Mouse (Mus musculus) testis, adult 2 months (tissue): ENCODE data around the gene Hexim2.

Experiments
- CTCF ChIP-seq: fragments of 200-500 bp; IDR thresholded peaks from 2 replicates; pipeline ENCODE4 v1.5.1; 2012; ENCODE audit warnings: low read depth, mild to moderate bottlenecking, inconsistent platforms, low read length, moderate library complexity; ENCODE audit not compliant: control insufficient read depth, insufficient read depth, insufficient replicate concordance
- POLR2A ChIP-seq: fragments of 200-500 bp; IDR thresholded peaks from 2 replicates; pipeline ENCODE4 v1.6.1; 2012; ENCODE audit warnings: low read depth, mild to moderate bottlenecking, inconsistent platforms, low read length, moderate library complexity; ENCODE audit not compliant: control insufficient read depth

- TF ChIP-seq POLR2A (no peak), CTCF (no peak)
These were observed 36.4 kb upstream of the Hexim2 start for GRCm38 (mm10) chr11:103095801-103096200.
